Mouse (Mus musculus): ENCODE measurements around the gene Hps4.

DNA sequence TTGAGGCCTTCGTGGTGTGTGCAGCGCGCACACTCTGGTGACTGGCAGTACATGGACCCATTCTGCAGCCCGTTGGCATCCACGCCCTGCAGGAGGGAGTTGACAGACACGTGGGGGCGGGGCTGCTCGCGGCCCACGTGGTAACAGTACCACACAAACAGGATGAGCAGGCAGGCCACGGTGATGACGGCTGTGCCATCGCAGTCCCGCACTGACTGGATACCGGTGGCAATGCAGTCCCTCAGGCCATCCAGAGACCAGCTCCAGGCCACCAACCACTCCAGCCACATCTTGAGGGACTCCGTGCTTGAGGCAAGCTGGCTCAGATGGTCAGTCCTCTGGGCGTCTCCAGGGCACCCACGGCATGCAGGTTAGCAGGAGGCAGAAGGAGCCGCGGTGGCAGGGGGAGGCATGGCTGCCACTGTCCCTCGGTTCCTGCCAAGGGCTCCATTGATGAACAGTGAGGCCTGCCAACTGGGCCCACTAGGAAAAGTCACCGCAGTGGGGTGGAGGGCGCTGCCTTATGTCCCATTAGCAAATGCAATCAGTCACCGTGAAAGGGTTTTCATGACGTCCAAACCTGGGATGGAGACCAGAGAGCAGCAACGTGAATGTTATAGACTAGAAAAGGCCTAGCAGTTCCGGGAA is 48.9 kb downstream of the Hps4 start:
- no peak for TF ChIP-seq MAFK (IDR thresholded peaks at IDR 0.05; ENCODE audit: insufficient read depth, low read depth, low read length)
- no peak for TF ChIP-seq CHD2 (IDR thresholded peaks at IDR 0.05; ENCODE audit: low read depth, low read length)

Data from ES-E14 (cell line).